Mouse (Mus musculus): ENCODE measurements at regions not wholly inside any gene's neighbourhood (a gene's known extent, or its start where the extent isn't known, plus 50 kb on each side); places are given as distances from the start of the nearest gene placed in this dataset.

DNA sequence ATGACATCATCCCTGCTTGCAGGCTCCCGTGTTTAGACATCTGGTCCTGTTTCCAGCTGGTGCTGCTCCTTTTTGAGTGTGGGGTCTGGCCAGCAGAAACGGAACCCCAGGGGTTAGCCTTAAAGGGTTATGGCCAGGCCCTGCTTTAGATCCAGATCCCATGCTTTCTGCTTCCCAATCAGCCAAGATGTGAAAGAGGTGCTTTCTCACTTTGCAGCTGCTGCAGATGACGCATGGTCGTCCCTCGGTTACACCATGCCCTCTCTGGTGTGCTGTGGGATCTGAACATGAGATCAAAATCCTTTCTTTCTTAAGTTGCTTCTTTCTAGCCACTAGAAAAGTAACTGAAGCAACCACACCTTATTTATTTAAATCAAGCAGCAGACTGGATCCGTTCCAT, 1399.1 kb upstream of the Lrrc6 start:
- no peak for DNase-seq

- peak; percentile 83 for DNase-seq
Measured at GRCm38 (mm10) chr15:67898959-67899403, 1398.3 kb upstream of the Lrrc6 start.

GRCm38 (mm10) chr15:67892066-67892465, 1391.4 kb upstream of the Lrrc6 start:
- no peak for DNase-seq

DNA sequence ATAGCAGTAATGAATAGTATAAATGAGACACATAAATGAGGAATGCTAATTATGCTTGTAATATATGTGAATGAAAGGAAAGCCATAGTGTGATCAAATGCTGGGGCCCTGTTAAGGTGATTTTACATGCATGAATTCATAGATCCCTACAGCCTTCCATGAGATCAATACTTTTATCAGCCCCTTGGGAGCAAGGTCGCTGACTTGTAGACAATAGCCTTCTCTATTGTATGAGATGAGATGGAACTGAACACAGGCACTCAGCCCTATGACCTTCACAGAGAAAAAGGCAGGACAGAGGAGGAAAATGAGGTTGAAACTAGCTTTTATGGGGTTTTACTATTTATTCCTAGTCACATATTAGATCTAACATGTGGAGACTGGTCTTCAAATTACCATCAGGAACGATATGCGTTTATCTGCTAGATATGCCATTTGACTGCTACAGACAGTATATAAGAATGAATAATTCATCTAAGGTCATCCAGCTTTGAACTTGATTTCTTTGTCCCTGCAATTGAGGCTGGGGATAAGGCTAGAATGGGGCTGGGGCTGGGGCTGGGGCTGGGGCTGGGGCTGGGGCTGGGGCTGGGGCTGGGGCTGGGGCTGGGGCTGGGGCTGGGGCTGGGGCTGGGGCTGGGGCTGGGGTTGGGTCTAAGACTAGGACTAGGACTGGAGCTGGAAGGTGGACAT, 1390.0 kb upstream of the Lrrc6 start:
- no peak for DNase-seq

GRCm38 (mm10) chr15:67888548-67888947, 1387.8 kb upstream of the Lrrc6 start:
- no peak for DNase-seq

- no peak for DNase-seq
Measured at GRCm38 (mm10) chr15:67855291-67855690, 1354.6 kb upstream of the Lrrc6 start.

DNA sequence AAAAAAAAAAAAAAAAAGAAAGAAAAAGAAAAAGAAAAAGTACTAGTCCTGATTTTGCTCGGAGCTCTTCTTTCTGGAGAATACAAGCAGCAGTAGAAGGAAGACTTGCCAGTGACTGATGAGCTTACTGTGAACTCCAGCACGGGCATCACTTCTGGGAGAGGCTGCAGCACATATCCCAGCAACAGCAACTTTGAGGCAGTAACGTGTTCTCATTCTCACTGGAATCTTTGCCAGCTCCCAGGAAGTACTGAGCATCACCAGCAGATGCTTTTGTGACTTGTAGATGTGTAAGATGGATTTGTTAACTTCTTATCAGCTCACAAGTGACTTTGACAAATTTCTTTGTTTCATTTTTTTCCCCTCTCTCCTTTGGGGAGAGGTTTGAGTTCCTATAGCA, 1349.4 kb upstream of the Lrrc6 start:
- DNase-seq = peak; percentile 14

DNA sequence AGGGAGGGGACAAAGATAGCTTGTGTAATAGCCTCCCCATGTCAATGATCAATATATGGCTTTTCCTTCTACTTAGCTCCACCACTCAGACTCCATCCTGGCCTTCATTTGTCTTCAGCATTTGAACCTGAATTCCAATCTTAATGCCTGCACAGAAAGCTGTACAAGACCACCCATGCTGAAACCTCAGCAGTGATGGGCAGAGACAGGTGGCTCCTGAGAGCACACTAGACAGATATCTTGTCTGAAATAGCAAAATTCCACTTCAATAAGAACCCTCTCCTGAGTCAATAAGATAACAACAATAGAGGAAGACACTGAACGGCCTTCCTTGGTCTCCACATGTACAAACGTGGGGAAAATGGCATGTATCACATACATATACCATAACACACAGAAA, 1345.0 kb upstream of the Lrrc6 start:
- no peak for DNase-seq

- DNase-seq = peak; percentile 90
Measured at GRCm38 (mm10) chr15:67840671-67841070, 1340.0 kb upstream of the Lrrc6 start.

- DNase-seq = no peak
Measured at GRCm38 (mm10) chr15:67825796-67826484, 1325.2 kb upstream of the Lrrc6 start.

GRCm38 (mm10) chr15:67823226-67823625, 1322.5 kb upstream of the Lrrc6 start:
- DNase-seq = no peak

DNA sequence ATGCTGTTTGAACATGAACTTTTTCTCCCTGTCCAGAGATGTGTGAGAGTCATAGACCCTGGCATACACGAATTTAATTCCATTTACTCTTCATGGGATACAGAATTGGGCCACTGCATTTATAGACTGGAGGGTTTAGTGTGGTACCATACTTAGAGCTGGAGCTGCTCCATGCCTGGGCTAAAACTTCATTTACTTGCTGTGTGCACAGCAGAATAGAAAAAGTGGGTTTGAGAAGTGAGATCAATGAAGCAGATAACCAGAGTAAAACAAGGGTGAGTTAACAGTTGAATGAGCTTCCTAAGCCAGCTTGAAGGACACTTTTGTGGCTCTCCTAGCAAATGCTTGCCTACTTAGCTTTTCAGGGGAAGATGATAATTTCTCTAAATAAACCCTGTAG, 1299.2 kb upstream of the Lrrc6 start:
- no peak for DNase-seq

GRCm38 (mm10) chr15:67795578-67795977, 1294.9 kb upstream of the Lrrc6 start:
- no peak for DNase-seq

DNA sequence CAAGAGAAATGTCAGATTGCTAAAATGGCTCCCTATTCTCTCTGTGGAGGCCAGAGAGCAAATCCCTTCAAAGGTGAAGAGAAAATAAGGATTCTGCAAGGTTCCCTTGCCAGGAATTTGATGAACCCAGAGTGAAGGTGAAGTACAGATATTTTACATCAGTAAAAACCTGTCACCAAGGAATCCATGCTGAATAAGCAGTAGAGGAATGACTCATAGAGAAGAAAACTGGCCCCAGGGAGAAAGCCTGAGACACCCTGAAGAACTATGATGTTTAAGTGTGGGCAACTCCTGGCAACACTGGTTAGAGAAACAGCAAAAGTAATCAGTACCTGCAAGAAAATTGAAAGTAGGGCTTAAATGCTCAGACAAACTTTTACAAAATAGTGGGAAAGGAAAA, 1292.1 kb upstream of the Lrrc6 start:
- DNase-seq = no peak

- no peak for DNase-seq
Measured at GRCm38 (mm10) chr15:67788587-67788986, 1287.9 kb upstream of the Lrrc6 start.

DNA sequence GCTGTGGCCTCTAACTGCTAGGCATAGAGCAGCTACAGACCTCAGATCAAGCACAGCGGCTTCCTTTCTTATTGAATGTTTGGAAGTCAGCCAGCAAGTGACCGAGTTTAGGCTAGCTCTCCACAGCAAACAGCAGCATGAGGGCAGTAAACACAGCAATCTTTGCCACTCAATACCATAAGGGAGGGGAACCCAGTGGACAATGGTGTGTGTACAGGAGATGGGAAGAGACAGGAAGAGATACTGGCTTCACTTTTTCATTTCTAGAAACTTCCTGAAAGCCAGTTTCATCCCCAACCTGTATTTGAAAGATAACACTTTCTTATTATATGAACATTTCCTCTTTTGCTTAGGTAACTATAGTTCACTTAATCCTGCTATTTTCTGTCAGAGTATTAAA, 1284.9 kb upstream of the Lrrc6 start:
- no peak for DNase-seq

DNA sequence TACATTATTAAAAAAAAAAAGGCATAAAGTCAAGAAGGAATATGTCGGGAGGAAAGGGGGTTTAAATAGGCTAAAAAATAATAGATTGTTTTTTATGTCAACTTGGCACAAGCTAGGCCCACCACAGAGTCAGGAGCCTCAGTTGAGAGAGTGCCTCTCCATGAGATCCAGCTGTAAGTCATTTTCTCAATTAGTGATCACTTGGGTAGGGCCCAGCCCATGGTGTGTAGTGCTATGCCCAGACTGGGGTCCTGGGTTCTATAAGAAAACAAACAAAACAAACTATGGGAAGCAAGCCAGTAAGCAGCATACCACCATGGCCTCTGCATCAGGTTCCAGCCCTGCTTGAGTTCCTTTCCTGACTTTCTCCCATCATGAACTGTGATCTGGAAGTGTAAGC, 1283.0 kb upstream of the Lrrc6 start:
- no peak for DNase-seq

DNA sequence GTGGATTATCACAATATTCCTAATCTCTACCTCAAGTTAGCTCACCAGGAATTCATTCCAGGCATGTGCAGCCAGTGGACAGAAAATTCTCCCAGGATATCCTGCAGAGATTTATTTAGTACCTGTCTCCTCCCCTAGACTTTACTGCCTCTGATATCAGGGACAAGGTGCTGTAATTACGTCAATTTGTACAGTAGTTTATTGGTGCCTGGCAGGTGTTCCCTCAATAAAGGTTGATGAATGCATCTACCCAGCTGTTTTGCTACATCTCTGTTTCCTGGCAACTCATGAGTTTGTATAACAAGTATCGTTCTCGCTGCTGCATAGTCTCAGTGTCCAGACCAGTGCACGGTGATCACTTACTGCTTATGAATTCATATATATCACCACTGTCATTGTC, 1281.8 kb upstream of the Lrrc6 start:
- DNase-seq = no peak

DNA sequence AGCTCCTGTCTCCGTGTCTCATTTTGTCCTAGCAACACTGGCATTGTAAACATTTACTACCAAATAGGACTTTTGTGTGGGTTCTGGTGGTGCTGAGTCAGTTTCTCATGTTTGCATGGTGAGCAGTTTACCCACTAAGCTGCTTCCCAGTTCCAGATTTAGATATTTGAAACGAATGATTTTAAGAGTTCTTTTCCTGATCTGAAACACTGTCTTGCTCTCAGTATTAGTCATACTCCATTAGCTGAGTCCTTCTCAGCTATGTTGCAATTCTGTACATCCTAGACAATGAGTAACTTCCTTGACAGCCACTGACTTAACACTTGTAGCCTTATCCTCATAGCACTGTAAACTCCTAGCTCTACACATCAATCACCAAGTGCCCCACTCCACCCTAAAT, 1280.1 kb upstream of the Lrrc6 start:
- DNase-seq = peak; percentile 36

DNA sequence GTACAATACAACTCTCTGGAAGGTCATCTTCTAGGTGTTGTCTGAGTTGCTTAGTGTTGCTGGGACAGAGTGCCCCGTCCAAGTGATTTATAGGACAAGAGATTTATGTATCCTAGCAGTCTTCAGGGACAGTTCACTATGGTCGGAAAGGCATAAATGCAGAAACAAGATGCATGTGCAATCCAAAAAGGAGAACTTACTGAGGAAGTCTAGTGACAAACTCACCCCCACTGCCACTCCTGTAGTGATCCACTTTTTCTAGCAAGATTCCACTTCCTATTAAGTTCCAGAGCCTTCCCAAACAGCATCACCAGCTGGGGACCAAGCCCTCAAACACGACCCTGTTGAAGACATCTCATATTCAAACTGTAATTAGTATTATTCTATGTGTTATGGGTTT, 1266.9 kb upstream of the Lrrc6 start:
- DNase-seq = no peak

DNA sequence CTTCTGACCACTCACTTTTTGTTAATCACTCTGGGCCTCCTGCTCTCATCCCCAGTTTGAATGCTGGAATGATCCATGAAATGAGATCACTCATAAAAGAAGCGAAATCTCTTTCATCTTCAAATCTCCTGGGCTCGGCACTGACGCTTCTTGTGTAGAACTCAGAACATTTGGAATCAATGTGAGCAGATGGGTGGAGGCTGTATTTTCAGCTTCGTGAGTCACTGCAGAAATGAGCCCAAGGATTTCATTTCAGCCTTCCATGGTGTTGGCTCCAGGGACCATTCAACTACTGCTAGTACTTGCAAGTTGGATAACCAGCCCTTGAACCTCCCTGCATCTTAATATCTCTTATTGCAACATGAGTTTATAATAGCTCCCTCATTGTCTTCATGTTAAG, 1258.5 kb upstream of the Lrrc6 start:
- DNase-seq = peak; percentile 22

DNA sequence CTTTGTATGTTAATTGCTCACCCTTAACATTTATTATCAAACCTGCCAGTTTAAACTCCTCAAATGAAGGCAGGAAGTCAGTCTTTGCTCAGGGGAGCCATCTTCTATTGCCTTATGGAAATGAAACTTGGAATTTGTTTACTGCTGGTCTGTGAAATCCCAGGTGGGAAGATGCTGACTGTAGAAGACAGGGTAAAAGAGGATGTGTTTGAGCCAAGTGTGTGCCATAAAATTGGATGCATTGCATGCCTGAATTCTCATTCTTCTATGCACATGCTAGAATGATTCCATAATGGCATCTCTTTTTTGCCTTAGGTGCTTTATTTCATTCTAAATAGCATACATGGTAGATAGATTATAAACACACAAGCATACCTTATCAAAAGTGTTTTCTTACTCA, 1249.9 kb upstream of the Lrrc6 start:
- DNase-seq = no peak

DNA sequence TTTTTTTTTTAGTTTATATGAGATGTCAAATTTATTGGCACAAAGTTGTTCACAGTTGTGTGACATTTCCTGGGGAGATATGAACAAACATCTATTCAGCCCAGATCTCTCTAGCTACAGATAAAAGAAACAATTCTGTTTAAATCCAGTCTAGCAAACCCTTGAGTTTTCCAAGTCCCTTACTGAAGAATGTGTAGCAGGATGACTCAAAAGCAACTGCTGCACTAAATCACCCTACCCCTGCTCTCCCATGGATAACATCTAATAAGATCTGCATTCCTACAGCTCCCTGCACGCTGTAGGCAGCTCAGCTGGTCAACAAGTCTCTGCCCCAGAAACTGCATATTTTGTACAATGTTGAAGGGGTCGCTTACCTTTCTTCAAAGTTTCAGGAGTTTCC, 1242.6 kb upstream of the Lrrc6 start:
- DNase-seq = no peak

- DNase-seq = no peak
Measured at GRCm38 (mm10) chr15:67732988-67733387, 1232.3 kb upstream of the Lrrc6 start.

DNA sequence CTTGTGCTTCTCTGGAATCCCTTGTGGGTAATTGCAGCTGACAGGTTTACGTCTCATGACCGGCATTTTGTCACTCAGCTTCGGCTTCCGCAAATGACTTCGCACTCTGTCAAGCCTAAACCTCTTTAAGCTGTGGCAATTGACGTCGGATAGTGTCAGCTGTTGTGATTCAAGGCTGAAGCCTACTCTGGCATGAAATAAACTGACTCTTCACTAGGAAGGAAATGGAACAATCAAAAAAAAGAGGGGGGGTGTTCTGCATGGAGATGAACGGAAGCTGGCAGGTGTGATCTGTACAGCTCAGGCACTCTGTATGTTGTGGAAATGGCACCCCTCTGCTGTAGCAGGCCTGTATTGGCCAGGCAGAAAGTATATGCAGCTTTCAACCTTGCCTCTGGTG, 1228.8 kb upstream of the Lrrc6 start:
- DNase-seq = no peak
